Mouse (Mus musculus) urinary bladder, postnatal 14 days (tissue): Measurements from ENCODE around the gene 9630041A04Rik.
A peak's percentile ranks its signal among the peaks of the same experiment; 100 is the strongest.

Source experiments
- DNase-seq: peaks from one replicate; pipeline ENCODE4 v3.0.0; 2021; ENCODE audit warnings: low spot score

Gene 9630041A04Rik

GRCm38 (mm10) chr9:101861596-101862471, at the start of gene 9630041A04Rik:
9630041A04Rik (plus strand) TSS chr9:101861841.
- DNase-seq = no peak

DNA sequence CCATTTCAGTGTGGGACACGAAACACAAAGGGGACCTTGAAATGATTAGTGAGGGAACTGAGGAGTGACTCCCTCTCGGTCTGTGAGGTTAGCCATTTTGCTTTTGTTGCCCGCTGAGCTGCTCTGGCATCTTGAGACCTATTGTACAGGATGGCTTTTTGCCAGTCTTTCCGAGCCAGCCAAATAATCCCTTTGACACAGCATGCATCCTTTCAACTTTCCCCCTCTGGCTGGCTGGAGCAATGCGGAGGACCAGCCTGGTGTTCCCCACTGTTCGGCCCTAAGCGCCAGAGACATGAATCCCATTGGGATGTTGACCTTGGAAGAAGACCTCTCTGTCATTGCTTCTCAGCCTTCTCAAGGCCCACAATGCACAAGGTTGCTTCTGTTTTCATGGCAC, 37.7 kb upstream of the 9630041A04Rik start:
- DNase-seq = no peak

GRCm38 (mm10) chr9:101825626-101826025, 36.0 kb upstream of the 9630041A04Rik start:
- no peak for DNase-seq

DNA sequence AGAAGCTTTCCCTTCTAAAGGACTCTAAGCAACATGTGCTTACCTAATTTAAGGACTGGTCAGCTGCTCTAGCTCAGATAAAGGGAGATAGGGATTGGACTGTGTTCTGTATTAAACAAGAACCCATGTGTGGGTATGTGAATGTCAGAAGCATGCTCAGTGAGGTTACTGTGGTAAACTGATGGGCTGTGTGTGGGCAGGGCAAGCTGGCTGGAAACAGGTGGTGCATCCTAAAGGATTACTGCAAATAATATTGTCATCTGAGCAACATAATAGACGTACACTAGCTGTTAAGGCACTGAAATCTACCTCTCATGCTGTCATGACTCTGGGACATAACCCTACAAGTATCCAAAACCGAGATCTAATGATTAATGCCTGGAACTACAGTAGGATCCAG, 28.0 kb upstream of the 9630041A04Rik start:
- no peak for DNase-seq

DNA sequence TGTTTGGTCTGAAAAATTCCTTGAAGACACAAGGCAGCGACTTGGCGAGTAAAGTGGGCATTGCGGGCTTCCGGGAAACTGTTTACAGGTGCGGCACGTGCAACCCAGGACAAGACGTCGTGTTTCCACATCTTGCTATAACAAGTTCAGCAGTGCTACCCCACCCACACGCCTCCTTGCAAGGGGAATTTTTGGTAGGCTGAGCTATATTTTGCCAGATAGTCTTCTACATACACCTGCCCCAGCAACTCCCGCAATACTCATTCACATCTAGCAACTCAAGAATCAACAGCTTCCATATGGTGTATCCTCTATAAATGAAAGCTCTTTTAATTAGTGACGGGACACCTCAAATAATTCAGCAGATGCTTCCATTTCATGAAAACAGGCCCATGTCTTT, 20.5 kb upstream of the 9630041A04Rik start:
- no peak for DNase-seq

GRCm38 (mm10) chr9:101843893-101844292, 17.7 kb upstream of the 9630041A04Rik start:
- DNase-seq = no peak

DNA sequence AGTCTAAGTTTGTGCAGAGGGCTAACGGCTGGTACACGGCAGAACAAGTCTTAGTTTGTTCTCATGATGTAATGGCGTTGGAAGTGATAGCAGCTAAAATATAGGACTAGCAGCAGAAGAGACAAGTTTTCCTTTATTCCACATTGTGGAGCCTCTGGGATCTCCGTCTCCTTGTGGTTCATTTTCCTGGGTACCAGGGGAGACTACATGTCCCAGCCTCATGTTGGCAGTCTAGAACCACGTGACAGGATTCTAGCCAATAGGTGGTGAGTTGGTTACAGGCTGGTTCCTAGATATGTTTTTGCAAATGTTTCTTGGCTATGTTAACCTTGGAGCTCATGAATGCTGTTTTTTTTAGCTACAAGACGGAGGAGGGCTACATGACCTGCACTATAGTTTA, 15.9 kb upstream of the 9630041A04Rik start:
- no peak for DNase-seq

DNA sequence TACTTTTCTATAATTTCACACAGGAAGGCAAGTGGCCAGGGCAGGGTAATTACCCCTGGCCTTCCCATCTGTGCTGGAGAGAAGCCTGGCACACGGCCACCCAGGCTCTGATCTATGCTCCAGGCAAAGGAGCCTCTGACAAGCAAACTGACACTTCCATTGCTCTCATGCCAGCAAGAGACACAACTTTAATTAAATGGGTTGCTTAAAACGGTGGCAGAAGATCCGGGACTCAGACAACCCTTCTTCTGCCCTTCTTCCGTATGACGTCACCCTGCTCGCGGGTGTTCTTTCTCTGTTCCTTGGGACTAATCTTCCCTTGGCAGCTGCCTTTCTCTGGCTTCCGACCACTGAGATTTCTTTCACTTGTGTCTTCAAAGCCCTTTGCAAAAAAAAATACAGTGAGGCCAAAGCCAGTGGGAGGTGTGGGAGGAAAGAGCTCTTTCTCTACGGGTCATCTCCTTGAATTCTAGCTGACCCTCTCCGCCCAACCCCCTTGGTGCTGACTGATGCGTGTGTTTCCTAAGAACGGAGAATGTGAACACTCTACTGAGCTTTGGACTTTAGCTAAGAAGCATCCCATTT, 932 bp downstream of the 9630041A04Rik start:
- DNase-seq = peak; percentile 64

GRCm38 (mm10) chr9:101863130-101863529, 1.5 kb downstream of the 9630041A04Rik start:
- DNase-seq = peak; percentile 9

GRCm38 (mm10) chr9:101868593-101868992, 7.0 kb downstream of the 9630041A04Rik start:
- DNase-seq = no peak

DNA sequence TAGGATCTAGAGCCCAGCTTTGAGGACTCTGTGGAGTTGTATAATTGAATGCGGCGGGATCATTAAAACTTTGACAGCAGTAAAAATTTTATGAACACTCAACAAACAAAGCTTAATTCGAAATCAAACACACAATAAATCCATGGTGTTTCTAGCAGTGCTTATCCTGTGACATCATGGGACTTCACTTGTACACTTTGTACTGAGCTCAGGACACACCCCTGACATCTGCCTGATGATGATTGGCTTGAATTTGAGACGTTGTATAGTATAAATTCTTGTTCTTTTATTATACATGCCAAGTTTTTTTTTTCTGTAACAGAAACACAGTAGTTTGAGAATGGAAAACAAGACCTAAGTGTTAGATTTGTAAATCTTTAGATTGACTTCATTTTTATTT, 8.4 kb downstream of the 9630041A04Rik start:
- no peak for DNase-seq

- no peak for DNase-seq
Measured at GRCm38 (mm10) chr9:101875306-101875705, 13.7 kb downstream of the 9630041A04Rik start.

GRCm38 (mm10) chr9:101877109-101877987, 15.7 kb downstream of the 9630041A04Rik start:
- no peak for DNase-seq

- no peak for DNase-seq
Measured at GRCm38 (mm10) chr9:101883295-101883694, 21.7 kb downstream of the 9630041A04Rik start.

DNA sequence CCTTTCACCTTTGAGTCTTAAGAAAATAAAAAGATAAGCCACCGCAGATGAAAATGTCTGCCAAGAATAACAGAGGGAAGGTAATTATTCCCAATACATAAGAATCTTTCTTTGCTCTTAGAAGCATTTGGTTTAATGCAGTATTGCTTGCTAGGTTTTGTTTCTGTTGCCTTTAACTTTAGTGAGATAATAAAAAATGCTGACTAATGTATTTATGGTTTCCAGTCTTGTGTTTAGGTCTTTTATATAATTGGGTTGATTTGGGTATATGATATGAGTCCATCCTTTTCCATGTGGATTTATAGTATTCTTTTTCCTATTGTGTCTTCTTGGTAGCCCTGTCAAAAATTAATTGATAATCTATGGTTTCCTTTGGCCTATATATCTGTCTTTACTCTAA, 36.2 kb downstream of the 9630041A04Rik start:
- no peak for DNase-seq

- DNase-seq = no peak
Measured at GRCm38 (mm10) chr9:101903406-101903805, 41.8 kb downstream of the 9630041A04Rik start.

- no peak for DNase-seq
Measured at GRCm38 (mm10) chr9:101907747-101908255, 46.2 kb downstream of the 9630041A04Rik start.

GRCm38 (mm10) chr9:101908849-101909248, 47.2 kb downstream of the 9630041A04Rik start:
- DNase-seq = no peak

GRCm38 (mm10) chr9:101909491-101909890, 47.9 kb downstream of the 9630041A04Rik start:
- no peak for DNase-seq

DNA sequence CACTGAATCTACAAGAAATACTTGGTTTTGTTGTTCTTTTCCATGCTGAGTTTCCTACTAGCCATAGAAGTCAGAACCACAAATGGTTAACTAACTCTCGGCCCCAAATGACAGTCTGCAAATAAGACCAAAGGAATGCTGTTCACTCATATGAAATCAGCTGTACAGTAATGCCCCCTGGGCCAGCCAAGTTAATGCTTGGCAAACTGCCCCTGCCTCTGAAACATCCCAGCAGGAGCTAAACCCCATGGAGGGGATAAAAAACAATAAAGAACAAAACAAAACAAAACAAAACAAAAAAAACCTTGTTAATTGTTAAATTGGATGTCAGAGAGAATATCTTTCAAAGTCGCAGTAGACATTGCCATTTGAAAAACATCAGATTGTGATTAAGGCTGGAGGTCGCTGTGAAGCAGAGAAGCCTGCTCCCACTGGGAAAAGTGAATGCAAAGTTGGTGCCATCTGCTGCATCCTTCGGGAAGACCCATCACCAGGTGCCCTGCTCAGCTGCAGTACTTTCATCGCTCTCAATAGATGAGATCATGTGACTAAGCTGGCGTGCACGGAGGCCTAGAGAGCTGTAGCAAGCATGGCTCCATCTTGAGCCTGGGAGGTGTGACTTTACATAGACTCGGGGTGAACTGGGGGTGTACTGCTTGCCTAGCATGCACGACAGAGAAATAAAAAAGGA, 49.7 kb downstream of the 9630041A04Rik start:
- no peak for DNase-seq

- no peak for DNase-seq
Measured at GRCm38 (mm10) chr9:101915082-101915481, 53.4 kb downstream of the 9630041A04Rik start.

DNA sequence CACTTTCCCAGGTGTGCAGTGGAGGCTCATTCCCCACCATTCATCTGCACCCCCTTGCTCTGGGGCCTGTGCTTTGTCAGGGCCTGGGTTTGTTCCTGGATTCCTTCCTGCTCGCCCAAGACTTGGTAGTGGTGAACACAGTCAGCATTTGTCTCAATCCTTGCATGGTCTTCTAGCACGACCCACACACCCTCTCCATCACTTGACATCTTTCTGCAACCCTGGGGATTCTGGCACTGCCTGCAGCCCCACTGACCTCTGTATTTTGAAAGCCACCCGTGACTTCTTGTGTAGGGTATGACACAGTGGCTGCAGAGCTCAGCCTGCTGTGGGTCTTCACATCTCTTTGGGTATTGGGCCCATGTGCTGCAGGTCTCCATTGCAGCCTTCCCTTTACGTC, 57.1 kb downstream of the 9630041A04Rik start:
- no peak for DNase-seq
